Mouse (Mus musculus) heart, postnatal 25 days (tissue): ENCODE data around the gene Abcc4. TPM values are rescaled to one million over a fixed set of nuclear protein-coding genes. Genes with fewer than 3 reads are reported as not detected.

Experiments used
- DNase-seq: peaks from one replicate; pipeline ENCODE4 v3.0.0; 2022; ENCODE audit warnings: low spot score
- intact Hi-C: fragments of 180-260 bp; cut with DNase I; formaldehyde crosslinking; loops from one replicate; pipeline ENCODE4 v1.15.1; 2025
- total RNA-seq, 2 experiments: library from RNA; stranded (reverse); gene quantifications; 2 replicates each; pipeline ENCODE4 v1.2.3; 2021

The Abcc4 gene
- total RNA-seq, 2 experiments from 2014 or later, result 7.6 to 7.9 TPM

DNA sequence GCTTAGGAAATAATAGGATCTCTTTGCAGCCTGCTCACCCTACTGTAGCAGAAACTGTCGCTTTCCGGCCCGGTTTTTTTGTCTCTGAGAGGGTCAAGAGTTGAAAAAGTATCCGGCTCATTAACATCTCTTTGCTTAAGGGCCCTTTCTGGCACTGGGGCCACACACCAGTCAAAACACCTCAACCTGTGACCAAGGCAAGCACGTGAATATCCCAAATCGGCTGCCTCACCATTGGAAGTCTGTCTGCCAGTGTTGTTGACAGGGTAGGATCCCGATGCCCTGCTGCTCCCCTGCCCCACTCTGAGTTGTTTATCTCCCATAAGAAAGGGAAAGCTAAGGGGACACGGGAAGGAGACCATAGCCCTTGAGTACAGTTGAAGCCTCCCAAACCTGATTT lies 7.8 kb upstream of the Abcc4 start:
- intact Hi-C loops, result no loop called here
- no peak for DNase-seq

DNA sequence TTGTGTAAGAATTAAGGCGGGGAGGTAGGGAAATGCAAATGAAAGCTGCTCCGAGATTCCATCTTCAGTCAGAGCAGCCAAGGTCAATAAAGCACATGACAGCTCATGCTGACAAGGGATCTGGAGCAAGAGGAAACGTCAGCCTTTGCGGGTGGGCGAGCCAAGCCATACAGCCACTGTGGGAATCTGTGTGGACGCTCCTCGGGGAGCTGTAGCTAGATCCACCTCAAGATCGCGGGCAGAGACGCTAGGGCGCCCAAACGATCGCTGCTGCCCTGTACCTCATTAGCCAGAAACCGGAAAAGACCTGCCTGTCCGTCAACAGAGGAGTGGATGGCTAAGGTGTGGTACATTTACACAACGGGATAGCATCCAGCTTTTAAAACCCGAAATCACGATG lies 7.4 kb upstream of the Abcc4 start:
- DNase-seq, result no peak
- intact Hi-C loops, result no loop called here

DNA sequence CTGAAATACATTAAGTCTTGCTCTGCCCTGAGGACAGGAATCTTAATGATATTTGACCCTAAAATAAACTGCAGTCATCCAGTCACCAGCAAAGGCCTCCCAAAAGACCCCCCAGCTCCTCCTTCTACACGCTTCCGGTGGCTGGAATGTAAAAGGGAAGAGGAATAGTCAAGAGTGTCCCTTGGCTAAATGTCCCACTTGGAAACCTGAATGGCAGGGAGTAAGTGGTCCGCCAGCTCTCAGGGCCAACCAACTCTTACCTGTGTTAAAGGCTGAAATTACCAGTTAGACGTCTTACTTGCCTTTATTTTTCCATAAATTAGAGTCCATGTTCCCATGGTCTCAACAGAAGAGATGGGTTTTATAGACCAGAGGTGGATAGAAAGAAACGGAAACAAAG lies 6.9 kb upstream of the Abcc4 start:
- intact Hi-C loops, result no loop called here

DNA sequence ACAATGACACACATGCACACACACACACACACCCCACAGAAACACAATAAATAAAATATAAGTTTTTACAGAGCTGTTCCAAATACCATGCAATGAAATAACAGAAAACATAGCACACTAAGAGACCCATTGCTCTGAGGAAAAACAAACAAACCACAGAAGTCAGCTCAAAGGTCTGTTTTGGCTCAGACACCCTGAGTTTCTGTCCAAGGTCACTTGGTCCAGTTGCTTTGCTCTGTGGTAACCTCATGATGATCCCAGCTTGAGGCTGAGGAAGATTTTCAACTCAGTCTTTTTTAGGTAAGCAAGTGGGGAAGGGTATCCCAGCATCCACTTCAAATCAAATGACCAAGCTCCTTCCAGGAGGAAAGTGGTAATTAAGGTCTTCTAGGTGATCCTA lies 4.9 kb upstream of the Abcc4 start:
- intact Hi-C loops, result no loop called here
- no peak for DNase-seq

More for the DNA sequence above, 6.9 kb upstream of the Abcc4 start:
- no peak for DNase-seq

DNA sequence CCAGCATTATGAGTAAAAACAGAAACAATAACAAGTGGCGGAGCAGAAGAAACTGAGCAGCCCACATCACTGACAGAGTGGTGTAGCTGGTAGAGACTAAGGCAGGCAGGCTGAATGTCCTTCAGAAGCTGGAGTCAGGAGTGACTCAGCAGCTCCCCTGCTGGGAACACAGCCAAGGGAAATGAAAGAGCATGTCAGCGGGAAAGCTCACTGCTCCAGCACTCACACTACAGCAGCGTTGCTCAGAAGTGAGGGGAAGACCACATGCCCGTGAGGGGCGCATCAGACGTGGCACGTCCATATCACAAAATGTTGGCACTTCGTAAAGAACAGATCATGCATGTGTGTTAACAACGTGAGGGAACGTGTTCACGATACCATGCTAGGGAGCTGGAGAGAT lies 3.7 kb upstream of the Abcc4 start:
- intact Hi-C loops, result loop anchor here (5.0 kb wide), 1 partner anchor 98 kb away; no protein-coding TSS in a partner anchor
- DNase-seq, result peak; percentile 75

DNA sequence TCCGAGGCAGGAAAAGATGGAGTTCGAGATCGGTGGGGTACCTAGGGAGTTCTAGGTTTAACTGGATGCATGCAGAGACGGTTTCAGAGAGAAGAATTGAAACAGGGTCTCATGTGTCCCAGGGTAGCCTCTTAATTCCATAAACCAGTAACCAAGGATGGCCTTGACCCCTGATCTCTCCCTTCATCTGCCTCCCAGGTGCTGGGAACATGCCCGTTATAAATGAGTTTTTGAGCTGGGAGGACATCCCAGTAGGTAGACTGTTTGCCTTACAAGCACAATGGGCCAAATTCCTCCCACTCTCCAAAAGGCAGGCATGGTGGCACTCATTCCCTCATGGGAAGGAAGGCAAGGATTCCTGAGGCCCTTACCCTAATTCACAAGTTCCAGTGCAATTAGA lies 2.1 kb upstream of the Abcc4 start:
- intact Hi-C loops, result loop anchor here (5.0 kb wide), 1 partner anchor 99 kb away; no protein-coding TSS in a partner anchor
- no peak for DNase-seq

DNA sequence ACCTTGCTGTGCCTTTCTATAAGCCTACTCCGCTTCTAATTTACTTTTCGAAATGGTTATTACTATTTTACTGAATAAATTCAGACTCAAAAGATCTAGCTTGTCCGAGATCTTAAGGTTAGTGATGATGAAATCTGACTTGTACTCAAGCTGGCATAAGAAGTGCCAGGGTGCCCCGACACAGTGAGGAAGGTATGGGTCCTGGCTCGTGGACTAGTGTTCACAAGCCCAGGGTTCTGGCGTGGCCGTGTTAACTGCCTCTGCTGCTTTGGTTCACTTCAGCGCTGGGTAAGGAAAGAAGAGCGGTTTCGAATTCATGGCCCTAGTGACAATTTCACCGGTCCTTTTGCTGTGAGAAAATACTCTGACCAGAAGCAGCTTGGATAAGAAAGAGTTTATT lies 943 bp upstream of the Abcc4 start:
- no peak for DNase-seq
- intact Hi-C loops, result loop anchor here (5.0 kb wide), 1 partner anchor 100 kb away; no protein-coding TSS in a partner anchor

DNA sequence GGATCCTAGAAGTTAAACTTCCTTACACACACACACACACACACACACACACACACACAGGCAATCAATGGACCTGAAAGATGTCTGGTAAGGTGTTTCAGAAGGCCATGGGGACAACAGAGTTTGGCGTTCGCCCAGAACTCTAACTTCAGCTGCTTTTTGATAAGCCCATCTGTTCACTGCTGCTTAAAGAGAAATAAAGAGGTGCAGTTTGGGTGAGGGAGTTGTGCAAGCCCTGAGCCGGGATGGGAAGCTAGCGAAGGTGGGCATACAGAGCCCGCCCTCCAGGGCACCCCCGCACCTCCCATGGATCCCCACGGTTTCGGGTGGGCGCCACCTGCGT lies 583 bp downstream of the Abcc4 start:
- intact Hi-C loops, result loop anchor here (5.0 kb wide), 1 partner anchor 102 kb away; no protein-coding TSS in a partner anchor
- no peak for DNase-seq

DNA sequence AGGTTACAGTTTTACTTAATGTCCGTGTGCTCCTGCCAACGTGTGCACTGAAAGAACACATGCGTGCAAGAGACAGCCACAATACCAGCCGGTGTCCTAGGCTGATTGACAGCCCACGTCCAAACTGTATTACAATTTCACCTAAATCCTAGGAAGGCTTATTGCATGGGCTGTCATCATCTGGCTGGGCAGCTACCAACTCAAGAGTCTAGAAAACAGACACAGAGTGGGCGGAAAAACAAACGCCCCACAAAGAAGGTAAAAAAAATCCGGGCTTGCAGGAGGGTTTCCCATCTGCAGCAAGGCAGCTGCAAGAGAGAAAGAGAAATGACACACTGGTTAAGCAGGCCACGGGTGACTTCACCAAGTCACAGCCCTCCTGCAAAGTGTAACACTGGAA lies 2.7 kb downstream of the Abcc4 start:
- DNase-seq, result no peak
- intact Hi-C loops, result loop anchor here (5.0 kb wide), 1 partner anchor 86 kb away; no protein-coding TSS in a partner anchor

DNA sequence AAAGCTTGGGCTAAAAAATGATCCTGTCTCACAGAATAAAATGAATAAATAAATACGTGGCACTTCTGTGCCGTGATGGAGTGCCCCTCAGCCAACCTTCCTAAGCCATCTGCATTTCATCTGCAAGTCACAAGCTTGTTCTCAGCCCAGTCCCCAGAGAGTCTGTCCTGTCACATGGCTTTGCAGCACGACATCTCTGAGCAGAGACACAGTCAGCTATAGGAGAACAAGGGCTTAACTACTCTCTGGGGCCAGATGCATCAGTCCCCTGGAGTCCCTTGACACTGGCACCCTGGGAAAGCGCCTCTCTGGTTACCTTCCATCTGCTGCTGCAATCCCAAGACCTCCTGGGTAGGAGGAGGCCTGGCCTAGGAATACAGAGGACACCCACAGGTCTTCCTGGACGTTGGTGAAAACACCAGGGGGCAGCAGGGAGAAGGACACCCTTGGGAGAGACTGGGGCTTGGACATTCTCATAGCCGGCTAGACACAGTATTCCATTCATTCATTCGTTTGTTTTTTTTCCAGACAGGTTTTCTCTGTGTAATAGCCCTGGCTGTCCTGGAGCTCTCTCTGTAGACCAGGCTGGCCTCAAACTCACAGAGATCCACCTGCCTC lies 3.9 kb downstream of the Abcc4 start:
- intact Hi-C loops, result loop anchor here (1.0 to 5.0 kb wide), 2 partner anchors 66 to 85 kb away; no protein-coding TSS in a partner anchor
- DNase-seq, result peak; percentile 16

DNA sequence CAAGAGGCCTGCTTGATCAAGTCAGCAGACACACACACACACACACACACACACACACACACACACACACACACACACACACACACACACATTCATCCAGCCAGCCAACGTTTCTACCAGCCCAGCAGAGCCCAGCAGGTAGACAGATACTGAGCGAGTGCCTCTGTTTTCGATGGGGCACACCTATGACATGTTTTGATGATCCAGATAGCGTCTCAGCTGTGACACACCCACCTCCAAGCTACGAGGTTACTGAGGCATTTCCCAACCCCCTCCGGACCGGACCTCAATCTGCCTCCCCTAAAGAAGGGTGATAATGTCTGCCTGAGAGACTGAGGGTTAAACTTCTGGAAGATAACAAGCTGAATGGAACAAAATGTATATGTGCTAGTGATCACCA lies 5.4 kb downstream of the Abcc4 start:
- DNase-seq, result no peak
- intact Hi-C loops, result loop anchor here (5.0 kb wide), 1 partner anchor 83 kb away; no protein-coding TSS in a partner anchor

DNA sequence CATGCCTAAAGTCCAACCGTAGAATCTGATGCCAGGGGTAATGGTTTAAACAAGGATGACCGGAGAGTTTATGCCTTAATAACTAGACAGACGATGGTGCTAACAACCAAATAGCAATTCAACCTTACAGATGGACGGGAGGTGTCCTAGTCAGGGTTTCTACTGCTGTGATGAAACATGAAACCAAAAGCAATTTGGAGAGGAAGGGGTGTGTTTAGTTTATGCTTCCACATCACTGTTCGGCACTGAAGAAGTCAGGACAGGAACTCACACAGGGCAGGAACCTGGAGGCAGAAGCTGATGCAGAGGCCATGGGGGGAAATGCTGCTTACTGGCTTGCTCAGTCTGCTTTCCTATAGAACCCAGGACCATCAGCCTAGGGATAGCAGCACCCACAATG lies 6.1 kb downstream of the Abcc4 start:
- intact Hi-C loops, result loop anchor here (5.0 kb wide), 1 partner anchor 83 kb away; no protein-coding TSS in a partner anchor
- no peak for DNase-seq

DNA sequence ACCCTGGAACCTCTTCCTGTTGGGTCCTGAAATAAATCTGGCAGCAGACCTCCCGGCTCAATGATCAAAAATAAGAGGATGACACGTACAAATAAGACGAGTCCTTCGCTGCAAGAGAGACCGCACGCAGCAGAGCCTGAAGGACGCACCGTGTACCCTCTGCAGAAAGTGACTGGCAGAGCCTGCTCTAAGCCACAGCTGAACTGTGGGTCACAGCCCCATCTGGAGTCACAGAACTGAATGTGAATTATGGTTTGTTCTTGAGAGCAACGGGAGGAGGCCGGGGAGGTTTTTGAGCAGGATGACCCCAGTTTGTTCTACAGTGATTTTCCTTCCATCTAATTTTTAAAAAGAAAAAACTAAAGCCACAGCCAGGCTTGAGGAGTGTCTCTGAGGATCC lies 6.5 kb downstream of the Abcc4 start:
- intact Hi-C loops, result no loop called here
- no peak for DNase-seq

DNA sequence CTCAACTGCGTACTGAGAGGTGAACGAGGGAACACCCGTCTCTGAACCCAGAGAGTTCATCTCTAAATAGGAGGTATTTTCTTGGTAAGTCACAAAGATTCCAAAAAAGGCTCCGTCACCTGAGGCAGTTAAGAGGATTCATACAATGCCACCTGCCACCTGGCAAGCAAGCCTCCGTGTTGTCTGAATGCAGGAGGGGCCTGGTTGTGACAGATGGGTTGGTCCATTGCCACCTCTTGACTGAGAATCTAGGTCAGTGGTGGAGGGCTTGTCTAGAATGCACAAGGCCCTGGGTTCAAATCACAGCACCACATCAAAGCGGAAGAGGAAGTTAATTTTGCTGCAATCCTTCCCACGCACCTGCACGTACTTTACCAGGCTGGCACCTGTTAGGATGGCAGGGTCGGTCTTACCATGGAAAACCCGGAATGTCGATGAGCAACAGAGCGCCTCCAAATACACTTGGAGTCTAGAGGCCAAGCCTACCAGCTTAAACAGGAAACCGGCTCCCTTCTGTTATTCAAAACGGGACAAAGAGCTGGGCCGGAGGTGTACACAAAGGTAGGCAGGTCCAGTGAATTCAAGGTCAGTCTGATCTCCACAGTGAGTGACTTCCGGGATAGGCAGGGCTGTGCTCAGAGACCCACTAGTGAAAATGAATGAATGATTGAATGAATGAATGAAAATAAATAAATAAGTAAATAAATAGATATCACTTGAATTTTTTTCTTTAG lies 9.3 kb downstream of the Abcc4 start:
- intact Hi-C loops, result no loop called here
- DNase-seq, result no peak

DNA sequence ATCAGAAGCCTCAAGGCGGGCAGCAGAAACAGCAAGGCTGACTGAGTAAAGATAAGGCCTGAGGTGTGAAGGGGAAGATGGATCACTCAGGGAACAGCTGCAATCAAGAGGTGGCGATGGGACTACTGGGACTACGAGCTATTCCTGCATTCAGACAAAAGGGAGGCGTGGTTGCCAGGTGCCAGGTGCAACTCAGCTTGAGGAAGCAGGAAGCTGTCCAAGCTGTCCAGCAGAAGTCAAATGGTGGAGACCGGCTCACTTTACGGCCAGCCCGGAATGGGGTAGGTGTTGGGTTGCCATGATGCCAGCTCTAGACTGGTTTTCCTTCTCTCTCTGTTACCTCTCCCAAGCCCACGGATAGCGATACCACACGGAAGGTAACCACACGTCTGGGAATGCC lies 10.2 kb downstream of the Abcc4 start:
- intact Hi-C loops, result no loop called here
- no peak for DNase-seq

DNA sequence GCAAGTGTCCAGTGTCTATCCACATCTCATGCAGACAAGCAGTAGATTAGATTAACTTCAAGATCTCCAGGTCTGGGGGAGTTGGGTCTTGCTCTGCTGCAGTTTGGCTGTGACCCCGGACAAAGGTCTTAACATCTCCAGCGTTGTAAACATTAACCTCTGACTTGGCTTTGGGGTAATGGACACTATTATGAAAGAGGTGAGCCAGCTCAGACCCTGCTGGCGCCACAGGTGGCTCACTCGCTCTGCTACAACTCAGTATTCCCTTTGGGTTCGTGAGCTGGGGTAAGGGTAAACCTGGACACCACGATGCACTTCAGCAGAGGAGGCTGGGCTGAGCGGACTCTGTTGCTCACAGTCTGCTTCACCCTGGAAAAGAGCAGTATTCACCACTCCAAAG lies 11.7 kb downstream of the Abcc4 start:
- DNase-seq, result no peak
- intact Hi-C loops, result loop anchor here (5.0 kb wide), 1 partner anchor 57 kb away; no protein-coding TSS in a partner anchor

DNA sequence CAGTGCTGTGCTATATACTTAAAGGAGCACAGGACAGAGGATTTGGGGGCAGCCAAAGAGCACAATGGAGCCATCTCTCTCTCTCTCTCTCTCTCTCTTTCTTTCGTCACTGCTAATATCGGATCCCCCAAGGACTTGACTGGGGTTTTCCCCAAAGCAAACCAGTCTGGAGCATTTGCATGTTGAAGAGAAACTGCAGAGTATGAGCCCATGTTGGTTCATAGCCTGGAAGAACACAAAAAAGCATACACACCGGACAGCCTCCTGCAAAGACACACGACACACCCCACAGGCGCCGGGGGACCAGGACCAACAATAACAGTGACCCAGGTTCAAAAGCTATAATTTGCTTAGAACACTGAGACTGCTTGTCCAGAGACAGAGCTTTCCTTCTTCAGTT lies 14.1 kb downstream of the Abcc4 start:
- DNase-seq, result no peak
- intact Hi-C loops, result loop anchor here (5.0 kb wide), 1 partner anchor 55 kb away; no protein-coding TSS in a partner anchor

DNA sequence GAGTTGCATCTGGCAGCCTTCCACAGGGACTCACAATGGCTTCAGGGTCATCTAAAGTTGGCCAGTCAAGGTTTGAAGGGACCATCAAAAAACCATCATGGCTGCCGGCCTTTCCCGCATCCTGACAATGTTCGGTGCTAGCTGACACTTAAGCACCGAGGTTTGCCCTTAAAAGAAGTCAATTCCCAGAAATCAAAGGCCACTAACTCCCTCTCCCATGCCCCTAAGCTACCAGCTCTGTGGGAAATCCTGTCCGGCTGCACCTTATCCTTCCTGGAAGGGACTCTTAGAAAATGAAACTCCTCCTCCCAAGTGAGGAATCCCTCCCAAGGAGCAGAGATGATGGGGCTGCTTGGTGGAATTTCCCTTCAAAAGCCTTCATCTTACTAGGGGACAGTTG lies 14.6 kb downstream of the Abcc4 start:
- intact Hi-C loops, result loop anchor here (5.0 kb wide), 1 partner anchor 54 kb away; no protein-coding TSS in a partner anchor
- no peak for DNase-seq

DNA sequence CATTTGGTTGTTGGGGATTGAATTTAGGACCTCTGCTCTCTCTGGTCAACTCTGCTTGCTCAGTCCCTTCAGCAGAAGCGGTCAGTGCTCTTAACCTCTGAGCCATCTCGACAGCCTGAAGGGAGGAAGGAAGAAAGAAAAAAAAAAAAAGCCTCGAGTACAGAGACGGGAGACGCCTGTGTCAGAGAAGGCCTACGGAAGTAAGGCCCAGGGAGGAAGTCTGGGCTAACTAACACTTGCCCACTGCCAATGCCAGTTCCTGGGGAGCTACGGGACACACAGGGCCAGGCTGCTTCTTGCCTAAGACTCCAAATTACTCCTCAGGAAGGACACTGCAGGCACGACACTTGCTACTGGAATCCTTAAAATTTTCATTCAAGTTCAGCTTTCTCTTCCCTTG lies 15.1 kb downstream of the Abcc4 start:
- intact Hi-C loops, result loop anchor here (5.0 kb wide), 1 partner anchor 54 kb away; no protein-coding TSS in a partner anchor
- DNase-seq, result no peak

DNA sequence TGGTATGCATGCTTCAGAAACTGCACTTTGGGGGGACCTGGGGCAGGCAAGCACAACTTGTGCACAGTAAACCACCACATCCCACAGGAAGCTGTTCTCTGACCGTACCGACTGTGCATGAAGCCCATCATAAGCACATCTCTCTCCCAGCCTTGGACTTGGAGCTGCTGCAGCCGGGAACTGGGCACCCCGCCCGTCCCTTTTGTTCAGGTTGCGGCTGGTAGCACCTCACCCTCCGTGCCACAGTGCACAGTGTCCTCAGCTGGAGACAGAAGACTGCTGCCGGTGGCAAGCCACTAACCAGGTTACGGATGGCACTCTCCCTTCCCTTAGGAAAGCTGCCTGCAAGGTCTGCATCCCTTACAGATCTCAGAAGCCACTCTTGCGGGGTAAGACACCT lies 15.7 kb downstream of the Abcc4 start:
- DNase-seq, result no peak
- intact Hi-C loops, result loop anchor here (5.0 kb wide), 1 partner anchor 53 kb away; no protein-coding TSS in a partner anchor

DNA sequence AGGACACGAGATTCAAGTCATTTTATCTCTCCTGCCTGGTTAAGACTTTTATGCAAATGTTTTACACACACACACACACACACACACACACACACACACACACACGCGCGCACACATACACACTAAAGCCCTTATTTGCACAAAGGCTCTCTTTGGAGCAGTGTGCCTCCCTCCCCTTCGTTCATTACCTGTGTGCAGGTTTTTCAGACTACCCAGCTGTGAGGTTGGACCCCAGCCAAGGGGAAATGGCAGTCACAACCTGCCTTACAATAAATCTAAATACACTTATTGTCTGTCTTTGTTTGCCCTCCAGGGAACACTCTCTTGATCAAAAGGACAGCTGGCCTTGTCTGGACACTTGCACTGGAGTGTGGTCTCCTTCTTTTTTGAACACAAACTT lies 17.4 kb downstream of the Abcc4 start:
- DNase-seq, result no peak
- intact Hi-C loops, result no loop called here
